Mouse (Mus musculus) monocyte, adult 5-6 weeks (primary cell): ENCODE results near the gene Slc16a10. TPM values are rescaled to one million over a fixed set of nuclear protein-coding genes. Genes with fewer than 3 reads are reported as not detected.

Experiments
- ATAC-seq: fragments of 153-309, 156-312 bp; replicated peaks from 2 replicates; pipeline ENCODE4 v1.8.0; 2017; ENCODE audit warnings: mild to moderate bottlenecking; ENCODE audit not compliant: low TSS enrichment, insufficient number of reproducible peaks, severe bottlenecking, poor library complexity, low FRiP score
- total RNA-seq: library from RNA; stranded (forward); fragments of 200-1000, 200-491, 200-594 nt; gene quantifications from 3 replicates; pipeline ENCODE4 v1.2.3, GENCODE M21; 2017

Gene Slc16a10
- total RNA-seq, 1 experiment from 2014 or later, result 19.6 TPM

DNA sequence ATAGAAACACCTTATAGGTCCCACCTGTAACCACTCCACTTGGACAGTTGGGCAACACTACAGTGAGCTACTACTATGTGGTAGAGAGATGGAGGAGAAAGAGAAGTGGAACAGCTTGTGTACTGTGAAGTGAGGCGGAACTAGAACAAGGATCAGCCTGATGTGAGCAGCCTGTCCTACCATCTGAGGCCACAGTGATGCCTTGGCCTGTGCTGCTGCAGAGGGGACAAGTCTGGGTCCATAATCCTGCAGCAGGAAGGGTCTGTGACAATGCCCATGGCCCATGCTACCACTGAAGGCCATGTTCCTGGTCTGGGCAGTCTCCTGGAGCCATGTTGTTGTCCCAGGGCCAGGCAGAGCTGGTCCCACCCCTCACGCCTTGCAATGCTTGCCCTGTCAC lies 19.2 kb upstream of the Slc16a10 start:
- no peak for ATAC-seq

DNA sequence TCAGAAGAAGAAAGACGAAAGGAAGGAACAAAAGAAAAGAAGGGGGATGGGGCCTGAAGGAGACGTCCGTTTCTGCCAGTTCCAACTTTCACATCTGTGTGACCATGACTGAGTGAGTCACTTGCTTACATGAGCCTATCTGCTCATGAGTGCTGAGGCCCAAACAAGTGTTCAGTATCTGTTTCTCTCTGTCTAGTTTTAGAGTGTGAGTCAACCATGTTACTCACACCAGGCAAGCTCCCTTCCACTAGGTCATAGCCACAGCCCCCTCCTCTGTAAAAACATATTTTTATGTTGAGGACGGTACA lies 10.4 kb upstream of the Slc16a10 start:
- ATAC-seq, result no peak

DNA sequence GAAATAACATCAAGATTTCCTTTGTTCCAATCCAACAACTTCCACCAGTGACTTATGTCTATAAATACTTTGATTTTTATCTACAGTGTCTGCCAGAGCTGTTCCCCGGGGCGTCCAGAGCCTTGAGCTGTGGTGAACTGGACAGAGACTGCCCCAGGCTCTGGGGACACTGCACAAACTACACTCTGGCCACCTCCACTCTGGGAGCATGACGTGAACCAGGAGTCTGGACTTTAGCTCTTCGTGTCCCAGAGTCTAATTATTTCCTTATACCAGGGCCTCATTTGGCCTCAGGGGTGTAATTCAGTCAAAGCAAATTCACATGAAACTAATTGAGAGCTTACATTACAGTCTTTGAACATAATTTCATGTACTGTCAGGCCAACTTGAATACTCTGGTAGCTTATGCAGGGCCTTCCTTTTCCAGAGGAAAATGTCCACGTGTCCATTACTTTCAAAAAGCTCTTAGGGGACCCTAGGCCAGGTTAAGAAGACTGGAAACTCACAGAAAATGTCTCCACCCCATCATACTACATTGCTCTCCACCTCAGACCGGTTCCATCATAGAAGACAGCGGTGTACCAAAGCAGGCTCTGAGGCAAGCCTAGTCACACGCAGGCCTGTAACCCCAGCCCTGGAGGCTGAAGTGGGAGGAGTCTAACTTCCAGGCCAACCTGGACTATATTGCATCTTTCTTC lies 9.9 kb upstream of the Slc16a10 start:
- ATAC-seq, result no peak

DNA sequence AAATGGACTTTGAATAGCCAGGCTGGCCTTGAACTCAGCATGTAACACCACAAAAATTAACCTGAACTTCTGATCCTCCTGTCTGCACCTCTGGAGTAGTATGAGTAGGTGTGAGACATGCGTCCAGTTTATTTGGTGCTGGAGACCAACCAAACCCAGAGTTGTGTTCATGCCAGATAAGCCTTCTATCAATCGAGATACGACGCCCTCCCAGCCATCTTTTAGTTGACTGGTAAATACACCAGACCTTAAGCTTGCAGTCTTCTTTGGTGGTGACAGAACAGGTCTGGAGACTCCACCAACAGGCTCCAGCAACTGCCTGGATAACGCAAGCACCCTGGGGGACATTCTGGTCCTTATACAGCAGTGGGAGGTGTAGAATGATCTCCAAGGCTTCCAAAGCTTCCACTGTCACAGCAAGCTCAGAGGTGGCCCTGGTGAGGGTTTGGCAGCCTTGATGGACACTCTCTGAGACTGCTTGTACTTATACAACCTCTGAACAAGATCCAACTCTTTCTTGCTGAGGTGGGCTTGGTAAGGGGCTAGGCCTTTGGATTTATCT lies 7.6 kb upstream of the Slc16a10 start:
- no peak for ATAC-seq

DNA sequence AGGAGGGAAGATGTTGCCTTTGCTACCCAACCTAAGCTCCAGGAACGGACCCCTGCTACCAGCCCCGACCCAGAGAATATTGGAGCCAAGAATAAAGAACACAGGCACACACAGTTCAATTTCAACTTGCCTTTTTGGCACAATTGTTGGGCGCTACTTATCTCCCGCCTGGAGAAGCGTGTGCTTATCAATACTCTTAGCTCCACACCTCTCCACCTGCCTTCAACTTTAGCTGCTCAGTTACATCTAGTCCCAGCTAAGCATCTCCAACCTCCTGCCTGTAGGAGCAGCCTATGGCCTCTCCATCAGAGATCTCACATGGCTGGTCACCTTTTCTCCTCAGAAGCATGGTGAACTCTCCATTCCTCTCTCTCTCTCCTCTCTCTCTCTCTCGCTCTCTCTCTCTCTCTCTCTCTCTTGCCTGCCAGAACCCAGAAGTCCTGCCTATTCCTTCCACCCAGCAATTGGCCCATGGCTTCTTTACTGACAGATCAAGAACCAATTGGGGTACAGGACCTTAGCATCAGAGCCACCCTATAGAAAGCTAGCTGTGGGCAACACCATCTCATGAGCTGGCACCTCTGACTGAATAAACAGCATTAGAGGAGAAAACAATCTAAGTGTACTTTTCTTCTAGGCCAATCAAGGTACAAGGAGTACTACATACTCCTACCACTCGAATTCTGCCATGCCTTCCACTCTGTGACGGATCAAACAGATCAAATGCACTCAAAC lies 5.4 kb upstream of the Slc16a10 start:
- no peak for ATAC-seq

DNA sequence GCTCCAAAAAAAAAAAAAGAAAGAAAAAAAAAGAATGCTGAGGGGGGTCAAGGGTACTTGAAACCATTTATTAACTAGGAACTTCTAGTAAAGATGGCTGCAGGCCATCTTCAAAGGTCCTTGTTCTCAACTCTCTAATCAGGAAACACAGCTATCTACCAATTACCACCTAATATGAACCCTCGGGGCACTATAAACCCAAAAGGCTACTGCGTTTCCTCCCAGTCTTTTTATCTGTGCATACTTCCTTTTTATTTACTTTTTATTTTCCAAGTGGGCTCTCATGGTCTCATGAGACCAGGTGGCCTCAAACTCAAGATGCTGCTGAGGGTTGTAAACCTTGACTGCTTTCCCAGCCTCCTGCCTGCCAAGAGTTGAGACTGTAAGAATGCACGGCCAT lies 4.4 kb upstream of the Slc16a10 start:
- no peak for ATAC-seq

DNA sequence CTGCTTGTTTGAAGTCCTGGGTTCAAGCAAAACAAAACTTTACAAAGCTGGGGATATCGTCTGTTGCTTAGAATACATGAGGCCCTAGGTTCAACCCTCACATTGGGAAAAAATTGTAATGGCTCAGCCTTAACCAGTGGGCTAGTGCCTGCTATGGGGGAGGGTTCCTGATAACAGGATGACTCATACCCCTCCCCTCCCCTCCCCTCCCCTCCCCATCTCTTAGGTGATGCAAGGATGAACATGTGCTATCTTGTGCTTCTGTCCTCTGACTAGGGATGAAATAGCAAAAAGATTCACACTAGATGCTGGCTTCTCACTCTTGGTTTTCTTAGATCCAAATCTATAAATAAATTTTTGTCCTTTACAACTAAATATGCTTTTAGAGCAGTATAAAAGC lies 2.8 kb upstream of the Slc16a10 start:
- ATAC-seq, result no peak

DNA sequence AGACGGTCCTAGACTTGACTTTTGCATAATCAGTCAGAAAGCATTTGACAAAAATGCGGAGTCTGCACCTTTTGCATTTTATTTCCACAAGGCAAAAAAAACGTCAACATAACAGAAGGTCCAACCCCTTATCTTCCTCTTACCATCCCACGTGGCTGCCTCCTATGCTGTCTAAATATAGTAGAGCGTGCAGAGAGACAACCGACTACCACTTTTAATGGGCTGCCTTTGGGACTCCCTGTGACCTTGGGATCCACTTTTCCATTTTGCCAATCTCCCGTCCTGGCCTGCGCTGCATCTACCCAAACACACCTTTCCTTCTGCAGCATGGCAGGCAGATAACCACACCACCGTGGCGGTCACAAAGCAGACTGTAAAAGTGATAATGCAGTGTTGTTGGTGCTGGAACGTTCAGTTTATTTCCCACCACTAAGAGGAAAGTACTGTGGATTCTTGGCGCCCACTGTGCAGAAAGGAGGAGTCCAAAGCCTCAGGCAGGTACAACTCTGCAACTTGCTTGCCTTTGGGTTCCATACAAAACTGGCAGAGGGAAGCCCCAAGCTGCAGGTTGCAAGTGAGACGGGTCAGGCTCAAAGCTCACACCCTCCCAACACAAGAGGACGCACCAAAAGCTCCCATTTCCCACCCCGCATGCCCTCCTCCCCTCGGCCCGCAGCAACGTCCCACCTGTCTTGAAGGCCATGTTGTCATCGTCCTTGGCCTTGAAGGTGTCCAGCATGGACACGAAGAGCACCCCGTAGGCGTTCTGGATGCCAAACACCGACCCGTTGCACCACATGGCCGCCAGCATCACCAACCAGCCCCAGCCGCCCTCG lies 824 bp downstream of the Slc16a10 start:
- ATAC-seq, result peak; percentile 37; the same call in 1 of the 2 replicates

DNA sequence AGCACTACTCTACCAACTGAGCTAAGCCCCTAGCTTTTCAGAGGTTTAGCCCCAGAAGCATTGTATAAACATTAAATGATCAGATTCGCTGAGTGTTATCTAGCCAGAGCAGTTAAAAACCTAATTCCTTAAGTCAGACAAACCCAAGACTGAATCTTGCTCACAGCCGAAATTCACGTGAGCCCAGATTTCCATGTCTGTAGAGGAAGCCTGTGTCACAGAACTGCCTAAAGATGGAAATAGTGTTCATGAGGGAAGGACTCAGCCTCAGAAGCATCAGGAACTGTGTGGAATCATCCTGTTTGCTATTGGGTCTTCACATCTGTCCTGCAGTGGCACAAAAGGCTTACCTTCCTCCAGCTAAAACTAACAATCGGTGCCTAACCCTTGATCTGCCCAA lies 2.4 kb downstream of the Slc16a10 start:
- no peak for ATAC-seq

DNA sequence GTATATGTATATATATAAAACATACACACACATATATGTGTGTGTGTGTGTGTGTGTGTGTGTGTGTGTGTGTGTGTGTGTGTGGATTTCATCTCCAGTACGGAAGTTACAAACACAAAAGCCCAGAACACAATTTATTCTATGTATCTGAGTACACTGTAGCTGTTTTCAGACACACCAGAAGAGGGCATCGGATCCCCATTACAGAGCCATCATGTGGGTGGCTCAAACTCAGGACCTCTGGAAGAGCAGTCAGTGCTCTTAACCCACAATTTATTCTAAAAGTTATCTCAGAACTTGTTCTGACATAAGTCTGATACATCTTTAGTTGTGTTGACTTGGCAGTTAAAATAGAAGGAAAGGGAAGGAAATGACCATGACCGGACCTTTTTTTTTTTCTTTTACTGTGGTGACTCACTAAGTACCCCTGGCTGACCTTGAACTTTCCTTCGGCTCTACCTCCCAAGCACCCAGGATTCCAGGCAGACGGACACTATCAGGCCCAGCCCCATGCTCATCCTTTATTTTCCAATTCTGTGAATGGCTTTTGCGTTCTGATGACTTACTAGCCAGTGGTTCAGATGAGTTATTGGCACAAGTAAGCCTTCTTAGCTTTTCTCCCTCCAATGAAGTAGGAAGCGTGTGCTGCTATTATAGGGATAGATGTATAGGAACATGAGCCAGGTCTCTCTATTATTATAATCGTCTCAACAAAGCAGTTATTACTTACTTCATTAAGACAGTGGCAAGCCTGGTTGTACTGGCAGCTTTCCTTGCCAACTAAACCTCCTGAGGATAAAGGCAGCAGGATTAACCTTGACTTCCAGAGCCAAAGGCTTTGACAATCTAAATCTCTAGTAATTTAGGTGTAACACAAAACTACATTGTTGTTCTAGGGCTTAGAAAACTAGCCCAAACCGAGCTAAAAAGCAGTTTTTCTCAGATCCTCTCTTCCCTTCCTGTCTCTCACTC lies 6.0 kb downstream of the Slc16a10 start:
- ATAC-seq, result no peak

DNA sequence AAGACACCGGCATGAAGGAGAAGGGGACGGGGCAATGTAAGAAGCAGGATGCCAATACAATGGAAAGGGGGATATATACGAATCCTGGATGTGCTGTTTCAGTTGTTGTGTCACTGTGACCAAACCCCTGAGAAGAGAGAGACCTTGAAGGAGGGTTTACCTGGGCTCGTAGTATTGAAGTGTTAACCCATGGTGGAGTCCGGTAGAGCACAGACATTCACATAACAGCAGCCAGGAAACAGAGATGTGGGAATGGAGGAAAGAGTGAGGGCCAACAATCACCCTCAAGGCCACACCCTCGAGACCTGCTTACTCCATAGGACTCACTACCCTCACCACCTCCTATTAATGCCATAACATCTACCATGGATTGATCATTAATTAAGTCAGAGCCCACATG lies 7.2 kb downstream of the Slc16a10 start:
- no peak for ATAC-seq

DNA sequence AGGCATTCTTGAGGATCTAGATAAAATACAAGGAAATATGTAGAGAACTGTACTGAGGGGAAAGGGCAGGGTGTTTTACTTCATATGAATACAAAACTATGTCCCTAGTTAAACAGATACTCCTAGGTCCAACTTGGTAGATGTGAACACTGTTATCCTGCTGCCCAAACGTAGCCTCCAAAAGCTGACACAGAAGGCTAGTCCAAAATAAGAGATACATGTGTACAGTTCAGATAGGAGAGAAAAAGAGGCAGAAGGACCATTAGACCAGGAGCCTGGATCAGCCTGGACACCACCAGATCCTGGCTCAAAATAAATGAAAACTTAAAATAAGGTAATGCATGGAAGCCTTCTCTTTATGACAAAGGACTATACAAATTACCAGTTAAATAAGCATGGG lies 8.4 kb downstream of the Slc16a10 start:
- ATAC-seq, result no peak

DNA sequence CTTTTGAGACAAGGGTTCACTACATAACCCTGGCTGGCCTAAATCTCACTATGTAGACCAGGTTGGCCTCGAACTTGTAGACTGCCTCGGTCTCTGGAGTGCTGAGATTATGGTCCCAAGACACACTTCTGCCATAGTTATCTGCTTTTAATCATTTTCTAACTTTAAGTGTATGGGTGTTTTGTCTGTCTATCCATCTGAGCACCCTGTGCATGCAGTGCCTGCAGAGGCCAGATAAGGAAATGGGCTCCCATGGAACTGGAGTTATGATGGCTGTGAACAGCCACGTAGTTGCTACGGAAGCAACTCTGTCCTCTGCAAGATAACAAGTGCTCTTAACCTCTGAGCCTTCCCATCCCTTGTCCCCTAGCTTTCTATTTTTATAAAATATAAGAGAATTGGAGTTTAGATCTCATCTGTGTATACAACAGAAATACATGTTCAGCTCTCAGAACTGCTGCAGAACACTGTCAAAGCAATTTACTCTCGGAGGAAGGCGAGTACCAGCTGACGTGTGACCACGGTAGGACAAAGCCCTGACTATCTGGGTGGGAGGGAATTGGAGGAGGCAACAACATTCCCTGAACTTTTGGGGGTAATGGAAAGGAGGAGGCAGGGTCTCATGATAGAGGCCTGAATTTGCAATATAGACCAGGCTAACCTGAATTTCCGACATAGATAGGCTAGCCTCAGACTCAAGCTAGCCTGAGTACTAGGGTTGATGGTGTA lies 10.2 kb downstream of the Slc16a10 start:
- ATAC-seq, result no peak

DNA sequence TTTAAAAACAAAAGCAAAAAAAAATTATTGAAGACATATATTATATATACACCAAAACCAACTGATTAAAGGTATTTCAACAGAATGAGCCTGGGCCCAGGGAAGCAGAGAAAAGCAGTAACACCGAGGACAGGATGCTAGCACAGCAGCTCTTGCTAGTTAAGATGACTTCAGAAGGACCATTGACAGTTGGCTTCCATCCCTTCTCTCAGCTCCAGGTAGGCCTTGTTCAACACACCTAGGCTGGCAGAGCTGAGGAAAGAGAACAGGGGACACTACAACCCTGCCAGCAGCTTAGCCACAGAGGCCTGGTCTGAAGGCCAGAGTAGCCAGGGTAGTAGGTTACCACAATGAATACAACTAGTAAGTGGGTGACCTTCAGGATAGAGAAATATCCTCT lies 11.9 kb downstream of the Slc16a10 start:
- ATAC-seq, result no peak

DNA sequence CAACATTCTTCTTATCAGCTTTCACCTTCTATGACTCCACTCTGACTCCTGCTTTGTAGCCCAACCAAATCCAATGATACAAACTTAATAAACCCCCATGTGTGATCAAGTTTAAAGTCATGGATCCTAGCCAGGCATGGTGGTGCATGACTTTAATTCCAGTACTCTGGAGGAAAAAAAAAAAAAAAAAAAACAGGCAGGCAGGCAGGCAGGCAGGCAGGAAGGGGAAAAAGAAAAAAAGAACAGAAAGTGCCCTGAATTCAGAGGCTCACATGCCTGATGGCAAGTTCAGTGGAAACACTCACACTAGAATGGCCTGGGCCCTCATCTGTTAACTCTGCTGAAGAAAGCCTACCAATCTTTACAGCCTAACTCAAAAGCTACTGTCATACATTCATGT lies 12.9 kb downstream of the Slc16a10 start:
- no peak for ATAC-seq

DNA sequence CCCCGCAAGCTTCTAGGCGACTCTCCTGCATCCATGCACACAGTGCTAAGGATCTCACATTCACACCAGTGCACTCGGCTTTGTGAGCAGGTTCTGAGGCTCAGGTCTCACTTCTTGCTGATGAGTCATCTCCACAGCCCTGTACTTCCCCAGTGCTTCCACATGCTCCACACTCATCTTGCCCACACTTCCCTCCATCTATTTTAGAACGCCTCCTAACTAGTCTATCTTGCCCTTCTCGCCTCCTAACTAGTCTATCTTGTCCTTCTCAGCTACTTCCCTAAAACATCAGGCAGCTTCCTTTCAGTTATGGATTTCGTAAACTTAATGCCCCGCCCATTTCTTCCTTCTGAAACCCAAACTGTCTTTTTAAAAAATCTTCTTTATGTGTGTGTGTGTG lies 13.6 kb downstream of the Slc16a10 start:
- ATAC-seq, result peak; percentile 96

DNA sequence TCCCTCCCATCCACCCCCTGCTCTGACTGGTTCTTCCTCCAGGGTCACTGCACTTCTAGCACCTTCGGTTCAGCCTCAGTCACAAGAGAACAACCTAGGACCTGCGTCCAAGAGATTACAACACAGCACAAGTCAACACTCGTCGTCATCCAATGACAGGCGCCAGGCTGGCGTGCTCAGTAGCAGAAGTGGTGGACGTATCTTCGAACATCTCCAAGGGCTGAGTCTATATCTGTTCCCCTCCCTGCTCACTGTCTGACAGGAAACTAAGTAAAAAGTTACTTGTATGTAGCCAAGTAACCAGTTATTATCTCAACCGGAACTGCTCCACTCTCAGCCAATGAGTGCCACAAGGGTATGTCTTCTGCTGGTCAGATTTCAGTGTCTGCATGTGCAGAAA lies 16.9 kb downstream of the Slc16a10 start:
- ATAC-seq, result peak; percentile 82

DNA sequence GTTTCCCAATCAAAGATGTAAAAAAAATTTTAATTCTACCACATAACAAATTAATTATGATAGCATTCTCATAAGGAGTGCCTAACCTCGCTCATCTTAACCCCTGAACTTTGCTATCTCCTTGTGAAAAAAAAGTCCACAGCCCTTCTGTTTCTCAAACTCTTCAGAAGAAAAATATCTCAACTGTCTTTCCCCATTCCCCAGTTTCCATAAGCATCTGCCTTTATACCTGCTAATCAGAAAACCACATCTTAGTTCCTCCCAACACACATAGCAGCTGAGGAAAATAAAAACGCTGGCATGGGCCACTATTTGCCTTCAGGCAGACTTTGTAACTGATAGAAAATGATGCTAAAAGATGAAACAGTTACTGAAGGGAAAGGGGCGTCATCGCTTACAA lies 17.5 kb downstream of the Slc16a10 start:
- no peak for ATAC-seq
